Mouse (Mus musculus) embryonic facial prominence, embryonic 12.5 days (tissue): ENCODE measurements at regions not wholly inside any gene's neighbourhood (a gene's known extent, or its start where the extent isn't known, plus 50 kb on each side); places are given as distances from the start of the nearest gene placed in this dataset.

ENCODE experiments used
- ATAC-seq: fragments of 200-750 bp; cut with Nextera tagmentation; 2 replicates; pipeline ENCODE4 v1.8.0; 2017; ENCODE audit not compliant: insufficient number of reproducible peaks, insufficient read depth, low FRiP score, low TSS enrichment
- H3K27ac ChIP-seq: fragments of 300-500 bp; sonication (generic); 2 replicates; pipeline ENCODE4 v1.5.1; 2016; ENCODE audit warnings: mild to moderate bottlenecking
- H3K27me3 ChIP-seq: fragments of 300-500 bp; sonication (generic); 2 replicates; pipeline ENCODE4 v1.6.1; 2016; ENCODE audit warnings: mild to moderate bottlenecking, moderate library complexity
- H3K36me3 ChIP-seq: fragments of 300-500 bp; sonication (generic); 2 replicates; pipeline ENCODE4 v1.6.1; 2016; ENCODE audit warnings: mild to moderate bottlenecking
- H3K4me1 ChIP-seq: fragments of 300-500 bp; sonication (generic); 2 replicates; pipeline ENCODE4 v1.6.1; 2016
- H3K4me2 ChIP-seq: fragments of 300-500 bp; sonication (generic); replicated peaks from 2 replicates; pipeline ENCODE4 v1.6.1; 2016; ENCODE audit warnings: mild to moderate bottlenecking, moderate library complexity
- H3K4me3 ChIP-seq: fragments of 300-500 bp; sonication (generic); 2 replicates; pipeline ENCODE4 v1.5.1; 2016; ENCODE audit warnings: mild to moderate bottlenecking
- H3K9ac ChIP-seq: fragments of 300-500 bp; sonication (generic); 2 replicates; pipeline ENCODE4 v1.6.1; 2016; ENCODE audit warnings: mild to moderate bottlenecking, moderate library complexity
- H3K9me3 ChIP-seq: fragments of 300-500 bp; sonication (generic); 2 replicates; pipeline ENCODE4 v1.6.1; 2016; ENCODE audit warnings: mild to moderate bottlenecking, moderate library complexity
- WGBS: fragments of 180-500 bp; shearing (Covaris S2); methylation state at CpG from one replicate; pipeline ENCODE4 v1.1.7; 2016; 5-methylcytosine and 5-hydroxymethylcytosine counted together

DNA sequence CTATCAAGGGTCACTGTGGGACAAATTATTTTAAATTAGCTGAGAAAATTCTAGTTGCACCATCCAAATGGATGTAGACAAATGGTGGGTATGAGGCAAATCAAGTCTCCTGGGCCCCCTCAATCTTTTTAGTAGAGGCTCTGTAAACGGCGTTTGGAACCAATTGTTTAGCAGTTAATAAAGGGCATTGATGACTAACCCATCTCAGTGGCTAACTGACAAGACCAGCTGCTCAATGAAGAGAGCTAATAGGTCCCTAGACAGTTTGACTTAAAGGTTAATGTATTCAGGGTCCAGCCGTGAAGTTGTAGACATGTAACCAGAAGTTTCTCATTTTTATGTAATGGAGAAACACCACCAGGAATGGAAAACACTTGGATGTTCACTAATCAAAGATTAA lies 332.6 kb upstream of the Gm21961 start:
- Histone ChIP-seq H3K4me2 (no peak overlapping the region), H3K9ac (no peak overlapping the region), H3K4me1 (no peaks in the 10 kb centered on the region), H3K9me3 (no peaks in the 10 kb centered on the region), H3K27ac (no peak overlapping the region), H3K36me3 (no peaks in the 10 kb centered on the region), H3K4me3 (no peak overlapping the region), H3K27me3 (no peaks in the 10 kb centered on the region)
- ATAC-seq: no peak
- 77% methylated on average over 3 of the region's 3 CpGs for WGBS

DNA sequence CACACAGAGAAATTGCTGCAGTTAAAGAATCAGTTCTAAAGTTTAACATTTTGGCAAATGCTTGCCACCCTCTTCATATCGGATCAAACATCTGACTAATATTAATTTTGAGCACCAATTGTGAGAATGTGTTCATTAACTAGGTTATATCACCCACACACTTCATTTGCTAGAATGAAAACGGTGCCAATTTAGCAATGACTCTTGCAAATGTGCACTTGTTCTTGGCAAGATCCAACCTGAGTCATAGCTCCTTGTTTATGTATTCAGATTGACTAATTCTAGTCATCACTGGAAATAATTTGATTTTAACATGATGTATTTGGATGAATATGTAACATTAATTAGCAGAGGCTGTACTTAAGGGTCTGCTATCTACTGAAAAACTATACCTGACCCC lies 327.8 kb upstream of the Gm21961 start:
- ATAC-seq: no peak
- H3K36me3 ChIP-seq: no peaks in the 10 kb centered on the region
- no peaks in the 10 kb centered on the region for H3K9me3 ChIP-seq
- no peak overlapping the region for H3K4me2 ChIP-seq
- no peak overlapping the region for H3K9ac ChIP-seq
- H3K27ac ChIP-seq: no peak overlapping the region
- H3K4me3 ChIP-seq: no peak overlapping the region
- no peaks in the 10 kb centered on the region for H3K4me1 ChIP-seq
- WGBS: 84% methylated on average over 2 of the region's 2 CpGs
- H3K27me3 ChIP-seq: no peaks in the 10 kb centered on the region

- Histone ChIP-seq H3K27me3 (no peaks in the 10 kb centered on the region), H3K4me2 (no peak overlapping the region), H3K9ac (no peak overlapping the region), H3K27ac (no peak overlapping the region), H3K36me3 (no peaks in the 10 kb centered on the region), H3K4me3 (no peak overlapping the region), H3K9me3 (no peaks in the 10 kb centered on the region), H3K4me1 (no peaks in the 10 kb centered on the region)
- WGBS: 92% methylated on average over 2 of the region's 2 CpGs
- ATAC-seq: no peak
Observed at GRCm38 (mm10) chr15:65334076-65334475, 319.4 kb upstream of the Gm21961 start.

DNA sequence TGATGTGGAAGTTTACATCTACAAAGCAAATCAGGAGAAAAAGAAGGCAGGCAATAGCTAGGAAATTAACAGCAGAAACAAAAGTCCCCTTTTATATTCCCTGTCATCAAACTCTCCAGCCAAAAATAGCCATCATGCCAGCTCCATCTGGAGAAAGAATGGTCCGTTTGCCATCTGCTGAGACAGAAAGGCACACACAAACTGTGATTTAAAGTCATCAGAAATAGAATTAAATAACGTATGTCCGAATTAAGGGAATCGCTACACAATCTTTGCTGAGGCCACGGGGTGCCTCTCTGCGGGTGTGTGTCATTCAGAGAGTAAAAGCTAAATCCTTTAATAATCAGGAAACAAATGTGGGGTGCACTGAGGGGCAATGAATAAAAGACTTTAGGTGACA lies 293.4 kb upstream of the Gm21961 start:
- Histone ChIP-seq H3K4me1 (no peaks in the 10 kb centered on the region), H3K27me3 (no peaks in the 10 kb centered on the region), H3K9me3 (no peaks in the 10 kb centered on the region), H3K9ac (no peak overlapping the region), H3K4me2 (no peak overlapping the region), H3K36me3 (no peaks in the 10 kb centered on the region), H3K27ac (no peak overlapping the region), H3K4me3 (no peak overlapping the region)
- WGBS: 72% methylated on average over 6 of the region's 6 CpGs
- no peak for ATAC-seq

DNA sequence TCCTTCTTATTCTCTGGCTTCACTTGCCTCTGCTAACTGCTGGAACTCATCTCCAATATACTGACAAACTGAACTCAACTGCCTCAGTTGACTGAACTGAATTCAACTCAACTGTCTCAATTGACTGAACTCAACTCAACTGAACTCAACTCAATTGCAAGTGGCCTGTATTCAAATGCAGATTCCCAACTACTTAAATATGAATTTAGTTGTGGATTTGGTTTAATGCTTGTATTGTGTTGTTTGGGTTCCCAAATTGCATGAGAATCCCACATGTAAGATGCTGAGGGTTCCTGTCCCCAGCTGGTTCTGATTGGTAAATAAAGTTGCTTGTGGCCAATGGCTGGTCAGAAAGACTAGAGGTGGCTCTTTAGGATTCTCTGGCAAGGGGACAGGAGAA lies 244.1 kb upstream of the Gm21961 start:
- Histone ChIP-seq H3K27ac (no peak overlapping the region), H3K36me3 (no peaks in the 10 kb centered on the region), H3K27me3 (no peaks in the 10 kb centered on the region), H3K9ac (no peak overlapping the region), H3K9me3 (no peaks in the 10 kb centered on the region), H3K4me1 (no peaks in the 10 kb centered on the region), H3K4me3 (no peak overlapping the region), H3K4me2 (no peak overlapping the region)
- ATAC-seq: no peak

DNA sequence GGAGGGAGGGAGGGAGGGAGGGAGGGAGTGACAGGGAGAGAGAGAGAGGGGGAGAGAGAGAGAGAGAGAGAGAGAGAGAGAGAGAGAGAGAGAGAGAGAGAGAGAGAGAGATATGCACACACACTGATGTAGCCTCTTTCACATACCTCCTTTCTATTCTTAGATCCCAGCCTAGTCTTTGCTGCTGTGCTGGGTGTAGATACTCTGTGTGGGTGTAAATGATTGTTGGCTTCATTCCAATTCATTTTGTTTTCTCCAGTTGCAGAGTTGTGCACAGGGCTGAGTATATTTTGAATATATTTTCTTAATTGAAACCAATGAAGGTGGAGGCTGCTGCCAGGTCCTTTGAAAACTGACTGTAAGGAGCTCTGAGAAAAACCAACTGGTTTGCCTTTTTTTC lies 207.8 kb upstream of the Gm21961 start:
- H3K4me3 ChIP-seq: no peak overlapping the region
- no peaks in the 10 kb centered on the region for H3K9me3 ChIP-seq
- H3K27me3 ChIP-seq: no peaks in the 10 kb centered on the region
- no peaks in the 10 kb centered on the region for H3K4me1 ChIP-seq
- H3K4me2 ChIP-seq: no peak overlapping the region
- ATAC-seq: no peak
- no peak overlapping the region for H3K27ac ChIP-seq
- no peak overlapping the region for H3K9ac ChIP-seq
- no peaks in the 10 kb centered on the region for H3K36me3 ChIP-seq

- no peak for ATAC-seq
- Histone ChIP-seq H3K27ac (no peak overlapping the region), H3K9me3 (no peaks in the 10 kb centered on the region), H3K4me3 (no peak overlapping the region), H3K27me3 (no peaks in the 10 kb centered on the region), H3K4me2 (no peak overlapping the region), H3K36me3 (no peaks in the 10 kb centered on the region), H3K4me1 (no peaks in the 10 kb centered on the region), H3K9ac (no peak overlapping the region)
- 91% methylated on average over 2 of the region's 2 CpGs for WGBS
Observed at GRCm38 (mm10) chr15:65217908-65218307, 203.2 kb upstream of the Gm21961 start.

DNA sequence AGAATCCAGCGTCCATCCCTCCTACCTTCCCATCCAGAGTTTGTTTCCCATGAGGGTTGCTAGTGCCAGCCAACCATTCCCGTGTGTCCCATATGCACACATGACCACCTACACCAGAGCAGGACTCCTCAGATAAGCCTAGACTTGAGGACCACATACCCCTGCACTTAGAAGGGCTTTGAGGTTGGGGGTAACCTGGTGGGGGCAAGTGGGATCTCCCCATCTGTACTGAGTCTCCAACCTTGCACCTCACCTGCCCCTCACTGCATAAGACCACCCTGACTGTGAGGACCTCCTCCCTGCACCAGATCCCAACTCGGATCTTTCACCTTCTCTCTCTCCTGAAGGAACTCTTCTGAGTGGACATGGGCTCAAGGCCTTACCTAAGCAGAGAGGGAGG lies 181.6 kb upstream of the Gm21961 start:
- peak; percentile 41; the same call in 1 of the 2 replicates for ATAC-seq
- no peaks in the 10 kb centered on the region for H3K4me1 ChIP-seq

DNA sequence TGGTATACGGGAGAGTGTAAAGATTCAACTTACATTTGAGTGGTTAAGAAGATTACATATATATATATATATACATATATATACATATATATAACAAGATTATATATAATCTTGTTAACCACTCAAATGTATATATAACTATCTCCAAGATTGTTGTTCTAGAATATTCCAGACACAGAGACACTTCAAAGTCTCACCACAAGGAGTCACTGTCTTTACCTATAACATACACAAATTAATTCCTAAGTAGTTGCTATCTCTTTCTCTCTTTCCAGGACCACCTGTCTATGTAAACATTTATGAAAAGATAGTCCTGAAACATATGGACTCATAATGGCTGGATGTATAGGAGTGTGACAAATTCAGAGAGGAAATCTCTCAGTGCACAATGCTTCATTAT lies 178.9 kb upstream of the Gm21961 start:
- Histone ChIP-seq H3K4me2 (no peak overlapping the region), H3K4me1 (no peaks in the 10 kb centered on the region), H3K9me3 (no peaks in the 10 kb centered on the region), H3K4me3 (no peak overlapping the region), H3K9ac (no peak overlapping the region), H3K27me3 (no peaks in the 10 kb centered on the region), H3K36me3 (no peaks in the 10 kb centered on the region), H3K27ac (no peak overlapping the region)
- no peak for ATAC-seq
- 83% methylated on average over 1 of the region's 1 CpGs for WGBS

More for the DNA sequence above, 181.6 kb upstream of the Gm21961 start:
- Histone ChIP-seq H3K36me3 (no peaks in the 10 kb centered on the region), H3K27ac (no peak overlapping the region), H3K4me2 (no peak overlapping the region), H3K9ac (no peak overlapping the region), H3K27me3 (no peaks in the 10 kb centered on the region), H3K4me3 (no peak overlapping the region), H3K9me3 (no peaks in the 10 kb centered on the region)
- WGBS: 84% methylated on average over 3 of the region's 3 CpGs
